Mouse (Mus musculus) limb, embryonic 12.5 days (tissue): ENCODE measurements around the gene Myh15. TPM values are rescaled to one million over a fixed set of nuclear protein-coding genes. Genes with fewer than 3 reads are reported as not detected.

ENCODE experiments used
- polyA plus RNA-seq: library from polyadenylated mRNA; unstranded; fragments of >200 nt; fragmentation: Nextera tagmentation; extraction: Ambion mirVana; gene quantifications from 2 replicates; pipeline ENCODE4 v1.2.1, GENCODE M21; 2016

Gene Myh15
- polyA plus RNA-seq, 1 experiment from 2014 or later, result 1.0 TPM

Other genes starting within 250 kb of the Myh15 start
- not detected in 2 replicates for gene Retnlb, start 240.6 kb upstream of the Myh15 start, polyA plus RNA-seq
- gene Retnla, start 214.9 kb upstream of the Myh15 start, polyA plus RNA-seq, result not detected in 2 replicates
- gene Retnlg, start 184.9 kb upstream of the Myh15 start, polyA plus RNA-seq, result not detected in 2 replicates
- 42.8 and 46.4 TPM in 2 replicates for gene Dzip3, start 63.3 kb upstream of the Myh15 start, polyA plus RNA-seq
- 43.7 and 45.0 TPM in 2 replicates for gene Cip2a, start 63.3 kb upstream of the Myh15 start, polyA plus RNA-seq